Mouse (Mus musculus) fat pad, adult 2 months (tissue): ENCODE measurements around the gene Atg10.

Experiments used
- DNase-seq: peaks from one replicate; pipeline ENCODE4 v3.0.0-alpha.2; 2011; ENCODE audit warnings: low read depth, low spot score; ENCODE audit errors: extremely low read depth

The Atg10 gene

GRCm38 (mm10) chr13:90894819-90895218 lies 328.9 kb downstream of the Atg10 start:
- DNase-seq = no peak

DNA sequence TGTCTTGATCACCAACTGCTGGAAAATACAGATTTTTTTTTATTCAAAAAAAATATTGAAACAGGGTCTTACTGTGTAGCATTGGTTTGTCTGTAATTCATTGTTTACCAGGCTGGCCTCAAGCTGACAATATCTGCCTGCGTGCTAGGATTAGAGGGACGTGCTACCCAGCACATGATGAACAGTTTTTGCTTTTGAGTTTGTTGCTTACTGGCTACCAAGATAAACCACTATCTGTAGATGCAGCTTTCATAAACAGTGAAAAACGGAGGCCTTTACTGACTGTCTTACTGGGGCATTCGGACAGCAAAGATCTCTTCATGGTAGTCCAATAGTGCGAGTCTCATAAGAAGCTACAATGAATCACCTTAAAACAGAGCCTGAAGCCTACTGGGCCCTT lies 333.7 kb downstream of the Atg10 start:
- no peak for DNase-seq

- DNase-seq = peak; percentile 5
Observed at GRCm38 (mm10) chr13:90886568-90886983, 337.2 kb downstream of the Atg10 start.

DNA sequence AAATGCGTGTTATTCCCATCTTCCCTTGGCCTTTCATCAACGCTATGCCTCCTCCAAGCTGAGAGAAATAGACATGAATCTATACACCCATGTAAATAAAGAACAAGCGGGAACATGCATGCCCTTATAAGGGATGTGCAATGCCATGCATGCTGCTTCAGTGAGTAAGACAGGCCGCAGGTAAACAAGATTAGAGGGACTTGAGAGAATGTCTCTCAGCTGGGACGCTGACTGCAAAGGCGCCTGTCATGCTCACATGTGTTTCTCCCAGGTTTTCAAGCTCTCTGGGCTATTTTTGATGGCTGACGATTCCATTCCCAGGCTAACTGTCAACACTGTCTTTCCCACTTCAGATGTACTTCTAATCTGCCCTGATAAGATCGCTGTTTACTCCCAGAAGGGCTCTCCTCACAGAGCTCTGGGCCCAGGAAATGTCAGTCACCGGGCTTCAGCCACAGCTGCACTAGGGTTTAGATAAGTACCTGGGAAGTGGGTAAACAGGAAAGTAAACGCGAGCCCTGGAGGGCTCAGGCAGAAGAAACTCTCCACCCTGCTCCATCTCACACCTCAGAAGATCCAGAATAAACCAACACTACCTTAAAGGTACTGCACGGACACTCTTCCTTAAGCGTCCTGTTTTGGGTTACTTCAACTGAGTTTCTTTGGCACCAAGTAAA lies 337.8 kb downstream of the Atg10 start:
- DNase-seq = no peak
